Mouse (Mus musculus): Measurements from ENCODE around the gene N4bp2l1.
"Not testable (repeated sequence)": the region's sequence is repeated elsewhere in the genome, so short reads cannot be mapped to it uniquely, and the experiment has no call there.

The N4bp2l1 gene

DNA sequence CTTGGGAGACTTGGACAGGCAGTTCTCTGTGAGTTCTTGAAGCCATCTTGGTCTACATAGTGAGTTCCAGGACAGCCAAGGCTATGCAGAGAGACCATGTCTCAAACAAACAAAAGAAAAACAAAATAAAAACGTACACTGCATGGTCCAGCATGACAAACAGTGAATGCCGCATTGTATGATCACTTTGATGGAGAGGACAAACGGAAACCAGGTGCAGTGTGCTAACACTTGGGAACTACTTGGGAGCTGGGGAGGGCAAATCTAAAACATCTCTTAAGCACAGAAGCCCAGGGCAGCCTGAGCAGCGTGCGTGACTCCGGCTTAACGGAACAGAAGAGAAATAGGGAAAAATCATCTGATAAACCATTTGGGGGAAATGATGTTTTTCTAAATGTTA lies at the start of gene N4bp2l1:
N4bp2l1 (minus strand) TSS at position 101 of the 400 bp plus-strand sequence.
- DNase-seq (ENCODE audit: low spot score in 2 of 2) = no peak

DNA sequence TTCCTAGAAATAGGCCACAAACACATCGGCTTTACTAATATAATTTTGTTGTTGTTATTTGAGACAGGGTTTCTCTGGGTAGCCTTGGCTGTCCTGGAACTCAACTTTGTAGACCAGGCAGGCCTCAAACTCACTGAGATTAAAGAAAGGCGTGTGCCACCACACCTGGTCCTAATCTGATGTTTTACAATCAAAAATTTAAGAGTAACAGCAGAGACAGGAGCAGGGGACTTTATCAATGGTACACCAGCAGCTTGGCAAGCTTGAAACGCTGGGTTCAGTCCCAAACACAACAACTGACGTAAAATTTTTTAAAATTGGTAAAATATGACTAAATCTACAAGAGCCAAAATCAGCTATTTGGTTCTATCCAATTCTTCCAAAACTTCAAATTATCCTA lies 47.9 kb upstream of the N4bp2l1 start:
- DNase-seq (ENCODE audit: low spot score in 2 of 2) = no peak

DNA sequence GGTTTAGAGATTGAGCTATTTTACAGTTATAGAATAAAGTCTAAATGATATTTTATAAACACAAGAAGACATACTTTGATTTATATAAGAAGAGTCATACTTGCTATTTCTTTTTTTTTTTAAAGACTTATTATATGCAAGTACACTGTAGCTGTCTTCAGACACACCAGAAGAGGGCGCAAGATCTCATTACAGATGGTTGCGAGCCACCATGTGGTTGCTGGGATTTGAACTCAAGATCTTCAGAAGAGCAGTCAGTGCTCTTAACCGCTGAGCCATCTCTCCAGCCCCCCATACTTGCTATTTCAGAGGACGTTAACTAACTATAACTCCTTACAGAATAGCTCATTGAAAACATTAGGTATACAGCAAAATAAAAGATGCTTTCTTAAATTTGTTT lies 46.4 kb upstream of the N4bp2l1 start:
- not testable (repeated sequence) for DNase-seq (ENCODE audit: low spot score in 2 of 2)

DNA sequence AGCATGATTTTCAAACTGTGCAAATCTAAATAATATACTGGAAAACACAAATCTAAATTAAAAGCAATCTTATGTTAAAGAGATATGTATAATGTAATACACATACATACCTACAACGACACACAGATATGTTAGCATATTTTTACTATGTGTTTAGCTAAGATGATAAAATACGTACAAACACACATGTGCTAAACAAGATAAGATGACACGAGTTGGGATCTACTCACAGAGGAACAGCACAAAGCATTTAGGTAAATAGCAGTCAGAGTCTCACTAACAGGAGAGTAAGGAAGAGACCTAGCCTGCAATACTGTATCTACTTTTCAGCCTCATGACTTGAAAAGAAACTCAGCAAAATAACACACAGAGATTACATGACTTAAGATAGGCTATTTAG lies 44.5 kb upstream of the N4bp2l1 start:
- no peak for DNase-seq (ENCODE audit: low spot score in 2 of 2)

DNA sequence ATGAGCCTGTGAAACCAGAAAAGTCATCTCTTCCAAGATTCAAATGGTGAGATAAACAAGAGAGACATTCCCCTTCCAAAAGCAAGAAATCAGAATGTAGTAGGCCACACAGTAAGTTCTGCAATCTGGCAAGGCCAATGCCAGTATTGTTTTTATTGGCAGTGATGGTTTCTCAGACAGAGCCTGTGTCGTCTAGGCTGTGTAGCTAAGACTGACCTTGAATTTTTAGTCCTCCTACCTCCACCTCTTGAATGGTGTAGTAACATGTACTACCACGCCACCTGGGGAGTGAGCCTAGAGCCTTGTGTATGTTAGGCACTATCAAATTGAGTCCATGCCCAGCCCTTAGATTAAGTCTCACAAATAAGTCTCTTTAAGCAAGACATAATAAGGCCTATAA lies 32.7 kb upstream of the N4bp2l1 start:
- no peak for DNase-seq (ENCODE audit: low spot score in 2 of 2)

DNA sequence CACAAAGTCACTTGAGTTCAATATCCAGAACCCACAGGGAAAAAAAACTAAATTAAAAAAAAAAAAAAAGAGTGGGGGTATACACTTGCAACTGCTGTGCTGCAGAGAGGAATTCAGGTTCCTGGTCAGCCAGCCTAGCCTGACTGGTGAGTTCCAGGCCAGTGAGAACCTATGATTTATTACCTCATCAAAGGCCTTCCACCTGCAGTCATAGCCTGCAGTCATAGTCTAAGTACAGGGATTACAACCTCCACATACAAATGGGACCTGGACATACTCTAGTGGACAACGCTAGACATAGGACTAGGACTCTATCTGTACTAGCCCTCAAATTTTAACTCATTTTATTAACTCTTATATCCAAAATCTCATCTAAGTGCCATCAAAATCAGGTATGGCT lies 32.3 kb upstream of the N4bp2l1 start:
- no peak for DNase-seq (ENCODE audit: low spot score in 2 of 2)

DNA sequence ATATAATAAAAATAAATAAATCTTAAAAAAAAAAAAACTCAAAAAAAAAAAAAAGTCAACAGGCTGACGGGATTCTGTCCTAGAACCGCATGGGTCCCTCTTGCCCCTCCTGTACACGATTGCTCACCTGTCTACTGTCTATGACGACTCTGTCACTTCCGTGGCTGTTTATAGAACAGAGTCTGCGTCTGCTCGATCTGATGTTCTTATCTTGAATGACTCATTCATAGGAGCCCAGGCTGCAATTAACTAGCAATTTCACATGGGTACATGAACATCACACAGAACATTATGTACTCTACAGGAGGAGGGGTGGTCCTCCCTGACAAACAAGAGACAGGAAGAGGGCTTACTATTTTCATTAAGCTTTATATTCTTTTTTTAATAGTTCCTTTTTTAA lies 28.5 kb upstream of the N4bp2l1 start:
- no peak for DNase-seq (ENCODE audit: low spot score in 2 of 2)

DNA sequence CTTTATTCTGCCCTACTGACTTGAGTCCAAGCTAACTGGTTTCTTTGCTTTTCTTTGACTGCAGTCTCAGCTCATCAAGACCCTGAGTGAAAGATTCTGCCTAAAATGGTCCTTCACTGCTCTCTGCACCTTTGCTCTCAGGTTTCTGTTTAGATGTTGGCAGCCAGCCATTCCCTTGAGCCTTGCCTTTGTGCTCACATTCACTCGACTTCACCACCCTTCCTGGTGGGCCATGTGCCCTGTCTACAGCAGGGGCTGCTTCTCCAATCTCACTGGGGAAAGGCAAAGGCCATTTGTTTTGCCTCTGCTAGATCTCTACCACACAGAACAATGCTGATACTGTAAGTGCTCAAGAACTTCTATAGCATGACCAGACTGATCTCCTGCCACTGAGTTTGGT lies 25.8 kb upstream of the N4bp2l1 start:
- no peak for DNase-seq (ENCODE audit: low spot score in 2 of 2)

DNA sequence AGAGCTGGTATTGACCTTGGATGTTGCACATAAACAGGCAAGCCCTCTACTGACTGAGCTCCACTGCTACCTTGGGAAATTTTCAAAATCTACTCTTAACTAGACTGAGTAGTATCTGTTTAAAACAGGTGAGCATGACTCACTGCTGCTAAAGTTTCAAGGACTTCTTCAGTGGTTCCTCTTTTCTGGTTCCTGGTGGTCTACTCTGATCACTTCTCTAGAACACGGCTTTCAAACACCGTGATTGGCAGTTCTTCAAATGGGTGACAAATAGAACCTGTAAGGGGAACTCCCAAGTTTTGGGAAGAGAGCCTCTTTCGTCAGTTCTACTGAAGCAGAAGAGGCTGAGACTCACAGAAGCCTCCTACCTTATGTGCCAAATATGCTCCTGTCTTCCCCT lies 24.6 kb upstream of the N4bp2l1 start:
- no peak for DNase-seq (ENCODE audit: low spot score in 2 of 2)

DNA sequence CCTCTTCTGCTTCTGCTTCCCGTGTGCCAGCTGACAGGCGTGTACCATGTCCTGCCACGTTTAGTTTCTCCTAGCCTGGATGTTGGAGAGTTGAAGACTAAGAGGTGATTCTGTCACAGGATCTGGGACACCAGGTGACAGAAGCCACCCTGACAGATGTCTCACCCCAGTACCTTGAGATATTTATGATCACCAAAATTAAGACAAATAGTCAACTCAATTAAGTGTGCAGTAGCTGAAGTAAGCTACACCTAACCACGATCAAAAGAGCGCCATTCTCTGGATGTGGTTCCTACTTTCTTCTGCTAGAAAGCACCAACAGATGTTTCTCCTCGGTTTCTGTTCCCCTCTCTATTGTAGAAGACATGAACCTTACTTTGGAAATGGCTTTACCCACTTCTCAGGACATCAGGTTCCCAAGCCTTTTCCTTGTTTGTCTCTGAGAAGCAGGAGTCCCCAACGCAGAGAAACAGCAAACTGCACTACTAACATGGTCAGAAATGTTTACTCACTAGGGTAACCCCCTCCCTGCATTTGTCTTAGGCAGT lies 23.7 kb upstream of the N4bp2l1 start:
- no peak for DNase-seq (ENCODE audit: low spot score in 2 of 2)

DNA sequence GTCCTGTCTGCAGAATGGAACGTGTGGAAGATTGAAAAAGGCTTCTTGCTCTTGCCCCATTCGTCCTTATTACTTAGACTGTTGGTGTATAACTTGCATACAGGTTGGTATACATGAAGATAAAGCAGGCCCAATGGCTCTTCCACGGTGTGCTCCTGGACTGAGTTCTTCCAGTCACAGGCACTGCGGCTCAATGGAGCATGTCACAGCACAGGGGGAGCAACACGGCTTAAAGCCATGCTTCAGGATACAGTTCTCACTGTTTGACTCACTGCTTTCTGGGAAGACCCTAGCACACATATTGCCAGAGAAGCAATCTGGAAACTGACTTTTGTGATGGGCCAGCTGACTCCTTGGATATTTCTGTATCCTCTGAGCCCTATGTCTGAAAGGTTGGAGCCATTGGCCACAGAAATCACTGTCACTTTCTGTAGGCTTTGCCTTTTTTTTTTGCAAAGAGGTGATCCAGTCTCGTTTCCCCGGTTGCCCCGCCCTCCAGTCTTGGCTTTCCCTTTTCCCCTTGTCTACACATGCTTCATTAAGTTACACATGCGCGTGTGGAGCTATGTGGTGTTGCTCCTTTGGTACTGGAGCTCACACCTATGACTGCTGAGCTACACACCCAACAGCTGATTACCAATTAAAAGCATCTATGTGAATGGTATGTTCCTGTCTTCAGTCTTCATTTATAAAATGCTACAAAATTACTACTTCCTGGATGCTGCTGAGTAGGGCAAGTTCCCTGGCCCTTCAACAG lies 21.8 kb upstream of the N4bp2l1 start:
- DNase-seq (ENCODE audit: low spot score in 2 of 2) = no peak

DNA sequence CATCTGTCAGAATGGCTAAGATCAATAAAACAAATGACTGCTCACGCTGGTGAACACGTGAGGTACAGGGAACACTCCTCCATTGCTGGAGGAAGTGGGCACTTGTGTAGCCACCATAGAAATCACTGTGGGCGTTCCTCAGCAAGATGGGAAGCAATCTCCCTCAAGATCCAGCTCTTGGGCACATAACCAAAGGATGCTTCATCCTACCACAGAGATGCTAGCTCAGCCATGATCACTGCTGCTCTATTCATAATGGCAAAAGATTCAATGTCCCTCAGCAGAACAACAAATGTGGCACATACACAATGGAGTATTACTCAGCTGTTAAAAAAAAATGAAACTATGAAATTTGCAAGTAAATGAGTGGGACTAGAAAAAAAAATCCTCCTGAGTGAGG lies 19.7 kb upstream of the N4bp2l1 start:
- peak in 1 of 2 experiments; percentile 38 for DNase-seq (ENCODE audit: low spot score in 2 of 2)

DNA sequence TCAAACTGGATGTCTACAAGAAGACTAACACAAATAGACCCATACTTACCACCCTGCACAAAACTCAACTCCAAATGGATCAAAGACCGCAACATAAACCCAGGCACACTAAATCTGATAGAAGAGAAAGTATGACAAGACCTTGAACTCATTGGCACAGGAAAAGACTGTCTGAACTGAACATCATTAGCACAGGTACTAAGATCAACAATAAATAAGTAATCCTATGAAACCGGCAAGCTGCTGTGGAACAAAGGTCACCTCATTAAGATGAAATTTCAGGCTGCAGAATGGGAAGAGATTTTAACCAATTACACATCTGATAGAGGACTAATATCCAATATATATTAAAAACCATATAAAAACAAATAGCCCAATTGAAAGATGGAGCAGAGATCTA lies 19.2 kb upstream of the N4bp2l1 start:
- no peak for DNase-seq (ENCODE audit: low spot score in 2 of 2)

DNA sequence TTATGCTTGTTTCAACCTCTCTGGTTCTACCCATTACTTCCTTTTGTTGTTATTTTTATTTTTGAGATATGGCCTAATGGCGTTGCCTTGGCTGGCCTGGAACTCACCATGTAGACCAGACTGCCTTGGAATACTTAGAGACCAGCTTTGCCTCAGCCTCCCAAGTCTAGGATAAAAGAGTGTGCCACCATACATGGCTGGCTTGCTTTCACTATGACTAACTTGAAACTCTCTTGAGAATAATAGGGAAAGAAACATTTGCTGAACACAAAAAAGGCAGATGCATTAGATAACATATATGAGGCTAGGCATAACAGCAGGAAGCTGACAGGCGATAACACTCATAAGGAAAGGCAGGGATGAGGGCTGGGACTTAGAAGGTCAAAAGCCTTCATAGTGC lies 17.1 kb upstream of the N4bp2l1 start:
- DNase-seq (ENCODE audit: low spot score in 2 of 2) = no peak

DNA sequence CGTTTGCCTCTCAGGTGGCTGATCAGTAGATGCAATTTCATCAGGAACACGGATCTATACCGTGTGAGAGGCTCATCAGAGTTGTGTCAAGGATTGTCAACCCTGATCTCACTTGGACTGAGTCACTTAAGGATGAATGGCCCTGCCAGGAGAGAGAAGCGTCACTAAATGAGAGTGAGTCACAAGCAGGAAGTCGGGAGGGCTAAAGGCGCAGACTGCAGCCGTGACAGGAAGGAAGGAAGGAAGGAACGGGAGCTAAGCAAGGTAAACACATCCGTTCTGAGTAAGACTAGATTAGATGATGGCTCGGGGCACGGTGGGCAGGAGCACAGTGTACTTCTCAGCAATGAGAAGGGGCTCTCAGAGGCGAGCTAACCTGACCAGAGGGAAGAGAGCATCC lies 14.7 kb upstream of the N4bp2l1 start:
- no peak for DNase-seq (ENCODE audit: low spot score in 2 of 2)

DNA sequence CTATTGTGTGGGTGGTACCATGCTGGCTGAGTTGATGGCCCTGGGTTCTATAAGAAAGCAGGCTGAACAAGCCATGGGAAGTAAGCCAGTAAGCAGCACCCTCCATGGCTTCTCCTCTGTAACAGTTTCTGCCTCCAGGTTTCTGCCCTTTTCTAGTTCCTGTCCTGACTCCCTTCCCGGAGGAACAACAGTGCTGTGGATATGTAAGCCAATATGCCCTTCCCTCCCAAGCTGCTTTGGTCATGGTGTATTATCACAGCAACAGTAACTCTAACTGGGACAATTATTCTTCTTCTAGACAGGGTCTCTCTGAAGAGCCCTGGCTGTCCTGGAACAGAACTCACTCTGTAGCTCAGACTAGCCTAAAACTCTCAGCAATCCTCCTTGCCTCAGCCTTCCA lies 14.1 kb upstream of the N4bp2l1 start:
- DNase-seq (ENCODE audit: low spot score in 2 of 2) = no peak

DNA sequence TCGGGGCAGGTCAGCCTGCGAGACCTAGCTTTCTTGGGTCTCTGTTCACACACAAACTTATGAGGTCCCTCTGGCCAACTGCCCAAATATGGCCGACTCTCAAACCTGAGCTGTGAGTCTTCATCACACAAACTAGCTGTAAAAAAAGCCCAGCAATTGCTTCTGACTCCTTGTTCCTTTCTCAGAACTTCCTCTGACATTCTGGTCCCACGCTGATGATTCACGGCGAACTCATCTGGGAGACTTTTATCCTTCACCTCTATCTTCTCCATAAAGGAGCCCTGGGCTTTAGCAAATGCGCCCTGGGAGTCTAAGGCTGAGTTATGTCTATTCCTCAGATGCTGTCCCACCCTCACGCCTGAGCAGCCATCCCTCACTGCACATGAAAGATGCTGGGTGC lies 10.6 kb upstream of the N4bp2l1 start:
- DNase-seq (ENCODE audit: low spot score in 2 of 2) = no peak

DNA sequence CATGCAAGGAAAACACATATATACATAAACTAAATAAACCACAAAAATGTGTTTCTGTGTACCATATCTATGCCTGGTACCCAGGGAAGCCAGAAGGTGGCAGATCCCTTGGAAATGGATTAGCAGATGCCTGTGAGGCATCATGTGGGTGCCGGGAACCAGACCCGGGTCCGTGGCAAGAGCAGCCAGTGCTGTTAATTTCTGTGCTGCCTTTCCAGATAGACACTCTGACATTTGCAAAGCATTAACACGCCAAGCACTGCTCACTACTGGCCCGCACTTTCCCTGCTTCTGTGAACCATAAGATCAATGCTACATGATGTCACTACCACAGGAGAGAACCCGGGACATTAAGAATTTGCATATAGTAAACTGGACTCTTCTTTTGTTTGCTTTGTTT lies 9.1 kb upstream of the N4bp2l1 start:
- no peak for DNase-seq (ENCODE audit: low spot score in 2 of 2)

DNA sequence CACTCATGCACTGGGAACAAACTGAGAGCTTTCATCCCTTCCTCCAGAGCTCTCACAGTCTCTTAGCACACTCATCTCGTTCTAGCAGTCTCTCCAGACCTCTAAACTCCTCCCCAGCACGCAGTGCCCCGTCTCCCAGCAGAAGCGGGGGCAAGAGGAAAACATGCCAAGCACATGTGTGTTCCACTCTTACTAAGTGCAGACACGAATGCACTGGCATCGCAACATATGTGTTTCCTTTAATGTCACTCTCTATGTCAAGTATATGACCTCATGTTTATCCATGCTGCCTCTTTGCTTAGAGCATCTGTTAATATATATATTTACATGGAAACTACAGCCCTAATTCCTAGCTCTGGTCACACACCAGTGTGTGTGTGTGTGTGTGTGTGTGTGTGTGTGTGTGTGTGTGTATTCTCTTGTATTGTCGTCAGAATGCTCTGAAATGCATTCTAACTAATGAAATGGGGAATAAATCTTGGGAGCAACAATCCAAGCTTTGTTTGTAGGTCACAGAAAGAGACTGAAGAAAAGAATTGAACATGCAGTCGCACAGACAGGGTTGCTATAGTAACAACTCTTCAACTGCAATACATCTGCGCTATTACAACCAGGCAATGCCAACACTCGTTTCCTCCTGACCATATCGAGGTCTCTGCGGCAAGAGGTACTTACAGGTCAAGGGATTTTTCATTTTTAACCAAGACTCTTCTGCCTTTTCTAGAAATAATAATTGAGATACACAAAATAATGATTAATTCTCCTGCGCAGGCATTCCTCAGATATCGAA lies 4.6 kb upstream of the N4bp2l1 start:
- no peak for DNase-seq (ENCODE audit: low spot score in 2 of 2)

DNA sequence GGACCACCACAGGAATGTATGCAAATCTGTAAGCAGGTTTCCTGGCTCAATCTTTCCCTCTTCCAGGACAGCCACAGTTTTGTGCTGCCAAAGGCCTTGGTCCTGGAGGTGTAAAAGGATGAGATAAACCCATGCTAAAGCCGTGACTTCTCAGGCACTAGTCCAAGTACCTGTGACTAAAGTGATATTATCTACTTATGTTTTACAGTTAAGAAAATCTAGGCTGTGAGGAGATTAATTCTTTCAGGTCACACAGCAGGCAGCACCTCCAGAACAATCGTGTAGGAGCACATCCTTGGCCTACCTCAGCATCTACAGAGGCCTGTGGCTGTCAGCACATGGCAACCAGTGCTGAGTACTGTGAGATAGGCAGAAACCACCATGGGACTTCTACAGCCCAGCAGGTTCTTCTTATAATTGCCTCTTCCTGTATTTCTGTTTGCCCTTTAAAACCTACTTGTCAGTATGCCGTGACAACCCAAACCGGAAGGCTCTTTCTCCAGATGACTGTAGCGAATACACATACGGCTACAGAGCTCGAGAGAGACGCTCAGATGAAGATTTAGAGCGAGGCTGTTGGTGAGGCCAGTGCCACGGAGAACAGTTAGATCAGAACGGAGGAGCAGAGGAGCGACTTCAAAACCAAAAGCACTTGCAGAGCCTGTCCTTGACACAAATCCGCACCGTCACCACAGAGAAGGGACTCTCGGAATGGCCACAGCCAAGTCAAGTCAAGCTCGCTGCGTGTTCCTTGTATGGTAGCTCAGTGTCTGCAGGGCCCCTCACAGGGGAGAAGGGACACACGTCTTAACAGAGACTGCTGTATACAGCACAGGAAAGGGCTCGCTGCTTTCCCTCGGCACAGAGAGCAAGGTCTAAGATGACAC lies 3.8 kb upstream of the N4bp2l1 start:
- DNase-seq (ENCODE audit: low spot score in 2 of 2) = no peak

DNA sequence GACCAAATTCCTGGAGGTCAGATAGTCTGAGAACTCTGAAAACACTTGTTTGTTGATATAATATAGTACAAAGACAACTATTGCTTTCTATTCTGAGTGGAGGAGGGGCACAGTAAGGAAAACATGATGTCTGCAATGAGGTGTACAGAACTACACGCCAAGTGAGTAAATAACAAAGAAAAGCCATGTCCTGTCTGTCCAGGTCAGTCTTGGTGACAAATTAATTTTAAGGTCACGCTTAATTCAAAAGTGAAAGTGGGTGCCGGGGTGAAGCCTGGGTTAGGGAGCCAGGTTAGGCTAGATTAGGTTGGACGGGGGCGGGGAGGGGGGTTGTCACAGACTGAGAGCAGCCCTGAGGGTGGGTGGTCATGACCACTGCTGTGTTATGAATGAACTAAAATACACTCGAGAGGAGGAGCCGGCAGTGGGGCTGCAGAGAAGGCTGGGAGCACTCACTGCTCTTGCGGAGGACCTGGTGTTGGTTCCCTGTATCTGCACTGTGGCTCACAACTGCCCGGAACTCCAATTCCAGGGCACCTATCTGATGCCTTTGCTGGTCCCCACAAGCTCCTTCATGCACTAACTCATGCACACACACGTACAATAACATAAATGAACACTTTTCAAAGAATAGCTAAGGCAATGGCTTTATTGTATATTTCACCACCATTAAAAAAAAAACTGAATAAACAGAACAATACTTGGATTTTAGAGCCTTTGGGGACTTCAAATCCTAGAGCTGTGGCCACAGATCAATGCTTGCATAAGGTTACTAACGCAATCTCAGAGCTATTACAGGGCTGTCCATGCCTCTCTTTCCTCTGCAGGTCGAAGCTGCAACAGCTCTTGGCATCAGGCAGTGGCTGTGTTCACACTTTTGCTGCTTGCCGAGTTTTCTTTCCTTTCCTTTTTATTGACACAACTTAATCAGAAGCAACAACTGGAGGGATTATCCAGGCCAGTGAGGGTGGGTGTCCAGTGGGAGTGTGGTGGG lies 2.6 kb upstream of the N4bp2l1 start:
- DNase-seq (ENCODE audit: low spot score in 2 of 2) = no peak
